Mouse (Mus musculus): ENCODE measurements around the gene Mars.

Gene Mars

DNA sequence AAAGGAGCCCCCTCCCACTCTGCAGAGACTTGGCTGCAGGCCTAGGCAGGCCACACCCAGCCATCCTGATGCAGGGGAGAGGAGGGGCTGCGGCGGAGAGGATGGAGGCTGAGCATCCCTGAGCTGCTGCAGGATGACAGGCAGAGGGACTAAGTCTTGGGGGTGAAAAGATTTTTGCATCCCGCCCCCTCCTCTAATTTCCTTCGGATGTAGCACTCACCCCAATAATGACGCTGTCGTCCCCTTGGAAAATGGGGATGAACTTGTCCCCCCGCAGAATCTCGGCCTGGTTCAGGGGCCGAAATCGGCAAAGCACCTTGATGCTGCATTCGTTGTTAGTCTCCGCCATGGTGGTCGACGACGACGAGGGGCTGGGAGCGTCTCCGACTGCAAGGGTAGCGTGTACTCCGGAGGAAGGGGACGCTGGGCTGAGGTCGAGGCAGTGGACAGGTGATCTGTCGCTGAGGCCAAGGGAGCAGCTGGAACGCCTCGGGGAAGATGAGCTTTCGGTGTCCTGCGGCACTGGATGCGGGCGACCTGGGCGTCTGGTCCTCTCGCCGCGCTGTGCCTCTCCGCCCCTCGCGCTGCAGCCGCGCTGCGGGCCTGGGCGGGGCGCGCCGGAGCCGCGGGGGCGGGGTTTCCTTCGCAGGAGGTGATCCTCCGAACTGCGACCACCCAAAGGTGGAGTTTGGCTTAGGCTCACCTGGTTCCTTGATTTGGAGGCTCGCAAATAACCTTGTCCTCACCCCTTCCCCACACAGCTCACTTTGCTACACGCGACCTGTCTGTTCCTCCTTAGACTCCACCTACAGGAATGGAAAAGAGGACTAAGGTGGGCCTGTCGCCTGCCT, 48.8 kb downstream of the Mars start, which contains the start of gene Kif5a:
Gene Kif5a, minus strand, starts transcription at position 801 of the 851 bp plus-strand sequence.
- DNase-seq (ENCODE audit: low spot score in 2 of 2), result peak in 1 of 2 experiments; percentile 35

DNA sequence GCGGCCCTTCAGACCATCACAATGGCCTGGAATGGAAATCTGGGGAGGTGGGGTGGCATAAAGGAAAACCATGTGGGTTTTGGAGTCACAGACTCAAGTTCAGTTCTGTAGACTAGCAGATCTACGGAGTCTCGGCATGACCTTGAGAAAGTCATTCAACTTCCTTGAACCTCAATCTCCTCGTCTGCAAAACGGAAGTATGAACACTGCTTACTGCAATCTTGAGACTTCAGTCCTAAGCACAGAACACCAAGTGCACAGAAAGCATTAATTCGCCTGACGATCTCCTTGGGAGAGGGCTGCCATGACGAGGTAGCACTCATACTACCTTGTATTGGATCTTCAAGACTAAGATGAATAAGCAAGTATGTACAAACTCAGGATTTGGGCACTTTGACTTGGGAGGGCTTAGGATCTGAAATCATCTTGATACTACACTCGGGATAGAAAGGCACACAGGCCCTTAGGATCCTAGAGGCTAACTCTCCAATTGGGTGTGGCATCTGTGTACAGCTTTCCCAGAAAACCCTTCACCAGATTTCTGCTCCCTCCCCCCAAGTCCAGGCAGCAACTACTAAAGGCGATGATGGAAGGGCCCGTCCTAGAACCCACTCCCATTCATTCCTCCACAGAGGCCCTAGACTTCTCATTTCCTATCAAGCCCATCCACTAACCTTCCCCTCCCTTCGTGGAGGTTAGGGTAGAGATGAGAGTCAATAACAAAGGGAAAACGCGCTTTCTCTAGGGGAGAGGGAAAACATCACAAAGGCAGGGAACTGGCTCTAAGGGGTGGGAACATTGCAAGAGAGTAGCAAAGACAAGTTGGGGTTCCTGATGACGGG, 49.7 kb downstream of the Mars start:
- DNase-seq (ENCODE audit: low spot score in 2 of 2), result no peak

DNA sequence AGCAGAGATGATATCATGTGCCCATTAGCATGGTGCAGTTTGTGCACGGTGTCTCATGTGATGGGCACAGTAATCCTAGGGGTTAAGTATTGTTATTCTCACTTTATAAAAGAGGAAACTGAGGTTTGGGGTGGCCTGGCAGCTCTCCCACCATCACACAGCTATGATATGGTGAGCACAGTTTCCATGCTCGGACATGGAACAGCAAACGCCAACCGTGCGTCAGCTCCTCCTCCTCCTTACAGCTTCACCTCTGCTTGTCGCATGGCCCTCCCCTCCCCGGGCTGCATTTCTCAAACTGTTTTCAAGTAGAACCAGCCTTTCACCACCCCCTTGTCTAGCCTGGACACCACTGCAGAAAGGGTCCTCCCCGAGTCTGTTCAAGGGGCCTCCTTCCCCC, 53.1 kb downstream of the Mars start:
- DNase-seq (ENCODE audit: low spot score in 2 of 2), result no peak

DNA sequence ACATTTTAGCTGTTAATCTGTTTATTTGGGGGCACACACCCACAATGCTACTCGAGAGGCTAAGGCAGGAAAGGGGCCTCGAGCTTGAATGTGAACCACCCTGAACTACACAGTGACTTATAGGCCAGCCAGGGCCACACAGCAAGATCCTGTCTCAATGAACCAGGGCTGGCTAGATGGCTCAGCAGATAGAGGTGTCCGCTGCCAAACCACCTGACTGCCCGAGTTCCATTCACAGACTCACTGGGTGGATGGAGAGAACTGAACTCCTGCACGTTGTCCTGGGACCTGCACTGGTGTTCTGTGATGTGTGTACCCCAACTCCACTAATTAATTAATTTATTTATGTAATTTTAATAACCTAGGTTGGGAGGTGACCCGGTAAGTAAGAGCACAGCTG, 53.8 kb downstream of the Mars start:
- DNase-seq (ENCODE audit: low spot score in 2 of 2), result no peak

DNA sequence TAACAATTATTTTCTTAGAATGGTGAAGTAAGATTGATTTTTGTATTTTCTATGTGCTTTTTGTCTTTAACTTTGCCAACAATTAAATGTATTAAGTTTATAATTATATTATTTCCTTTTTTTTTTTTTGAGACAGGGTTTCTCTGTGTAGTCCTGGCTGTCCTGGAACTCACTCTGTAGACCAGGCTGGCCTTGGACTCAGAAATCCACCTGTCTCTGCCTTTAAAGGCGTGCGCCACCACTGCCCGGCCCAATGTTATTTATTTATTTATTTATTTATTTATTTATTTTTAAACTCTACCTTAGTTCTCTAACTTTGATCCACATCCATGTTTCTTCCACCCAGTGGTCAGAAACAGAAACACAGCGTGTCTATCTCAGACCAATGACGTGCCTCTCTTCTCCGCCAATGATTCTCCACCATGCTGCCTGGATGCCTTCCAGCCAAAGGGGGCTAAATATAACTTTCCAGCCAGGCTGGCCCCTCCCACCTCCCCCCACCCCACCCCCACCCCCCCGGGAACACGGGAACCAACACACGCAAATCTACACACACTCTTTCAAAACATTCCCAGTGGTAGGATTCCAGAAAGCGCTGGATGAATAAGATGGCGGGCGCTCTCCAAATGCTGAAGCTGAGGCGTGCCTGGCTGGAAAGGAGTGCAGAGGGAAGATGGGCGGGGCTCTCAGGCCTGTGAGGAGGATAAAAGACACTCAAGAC, 55.8 kb downstream of the Mars start:
- no peak for DNase-seq (ENCODE audit: low spot score in 2 of 2)

DNA sequence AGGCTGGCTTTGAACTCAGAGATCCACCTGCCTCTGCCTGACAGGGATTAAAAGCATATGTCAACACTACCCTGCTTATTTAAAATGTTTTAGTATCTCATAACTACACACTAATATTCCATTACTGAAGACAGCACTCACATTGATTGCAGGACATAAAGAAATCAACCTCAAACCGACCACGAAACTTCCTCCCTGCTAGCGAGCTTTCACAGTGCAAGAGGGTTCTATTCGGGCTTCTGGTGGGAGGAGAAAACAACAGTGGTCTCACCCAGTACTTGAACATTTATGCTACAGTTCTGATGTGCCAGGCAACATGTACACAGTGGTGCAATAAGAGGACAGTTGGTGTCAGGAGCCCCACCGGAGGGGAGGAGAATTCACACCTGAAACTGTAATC, 60.8 kb downstream of the Mars start:
- DNase-seq (ENCODE audit: low spot score in 2 of 2), result no peak

Data from urinary bladder, adult 18-20 months (tissue).